13 mouse cellular contexts compared by ENCODE assay signal in the genomic region with DNA sequence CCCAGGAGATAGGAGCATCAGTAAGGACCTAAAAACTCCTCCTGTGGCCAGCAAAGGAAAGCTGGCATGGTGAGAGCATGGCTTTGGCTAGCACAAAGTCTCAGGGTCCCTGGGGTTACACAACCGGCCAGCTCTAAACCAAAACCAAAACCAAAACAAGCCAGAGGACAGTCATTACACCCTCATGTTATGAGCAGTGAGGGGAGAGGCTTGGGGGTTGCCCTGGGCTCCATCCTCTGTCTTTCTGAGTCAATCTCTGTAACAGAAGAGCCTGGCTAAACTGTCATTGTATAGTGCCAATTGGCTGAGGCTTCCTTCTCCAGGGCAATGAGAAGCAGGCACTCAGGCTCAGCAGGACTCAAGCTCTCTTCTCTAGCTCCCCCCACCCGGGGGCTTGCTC. TPM values are rescaled to one million over a fixed set of nuclear protein-coding genes. Genes with fewer than 3 reads are reported as not detected.
DNase-seq lines count a peak whose midpoint lies in the region; ATAC-seq lines count a peak whose summit lies in the region.
"Had no signal": no experiment of that assay in that cellular context is flagged by ENCODE, and none has a peak within 500 bp of the region (broad histone marks: within the 10 kb centered on the region; RNA-seq: fewer than 3 reads in every experiment).

No protein-coding gene starts in this region.

- peak; percentile 62 for ATAC-seq in CD4-positive, CD25-positive, alpha-beta regulatory T cell, adult 4 months

- intact Hi-C loops in heart, postnatal 36 days (cut with DNase I) = no loop called here

- DNase-seq in heart, adult 18-20 months = peak; percentile 21 to 32
- DNase-seq in heart, postnatal 36 days = no peak
- DNase-seq in 416B (ENCODE audit: low read depth) = peak; percentile 33
- DNase-seq in induced T-regulatory cell, adult 2 months (ENCODE audit: low read depth) = peak; percentile 73
- no peak for DNase-seq in retina, embryonic 14.5 days (ENCODE audit: low spot score)
- DNase-seq in kidney, adult 11 months = no peak
- no peak for DNase-seq in lung, adult 18-20 months
- DNase-seq: adrenal gland, adult 2 months; lung, postnatal 14 days; right cerebral cortex, adult 18-20 months; thymus, postnatal 36 days had no signal

RNA-seq across cellular contexts. Expression of gene Id2, which starts 46.6 kb away (rescaled TPM):
- total RNA-seq in heart, adult 18-20 months (2021) = 10 to 100 TPM in 1 of 2 experiments, 1 to 10 TPM in 1; 8.8 to 13.0 TPM
- 10 to 100 TPM; 13.0 TPM for total RNA-seq in heart, postnatal 36 days (2021)
- 100 to 1,000 TPM; 249 to 258 TPM for polyA plus RNA-seq in CD4-positive, CD25-positive, alpha-beta regulatory T cell, adult 4 months (2017; shearing (Covaris generic))
- polyA plus RNA-seq: erythroblast, embryonic 14.5 days had no signal

Comparison
In these comparisons a context has a peak if more than half of its experiments do, and no peak if none do; other contexts are left out.
1. DNase-seq: peak in heart, adult 18-20 months (2 of 2), 416B (single experiment) and induced T-regulatory cell, adult 2 months (single experiment); none in heart, postnatal 36 days (0 of 2), retina, embryonic 14.5 days (single experiment), kidney, adult 11 months (single experiment) and lung, adult 18-20 months (0 of 2).